In the genomic region with DNA sequence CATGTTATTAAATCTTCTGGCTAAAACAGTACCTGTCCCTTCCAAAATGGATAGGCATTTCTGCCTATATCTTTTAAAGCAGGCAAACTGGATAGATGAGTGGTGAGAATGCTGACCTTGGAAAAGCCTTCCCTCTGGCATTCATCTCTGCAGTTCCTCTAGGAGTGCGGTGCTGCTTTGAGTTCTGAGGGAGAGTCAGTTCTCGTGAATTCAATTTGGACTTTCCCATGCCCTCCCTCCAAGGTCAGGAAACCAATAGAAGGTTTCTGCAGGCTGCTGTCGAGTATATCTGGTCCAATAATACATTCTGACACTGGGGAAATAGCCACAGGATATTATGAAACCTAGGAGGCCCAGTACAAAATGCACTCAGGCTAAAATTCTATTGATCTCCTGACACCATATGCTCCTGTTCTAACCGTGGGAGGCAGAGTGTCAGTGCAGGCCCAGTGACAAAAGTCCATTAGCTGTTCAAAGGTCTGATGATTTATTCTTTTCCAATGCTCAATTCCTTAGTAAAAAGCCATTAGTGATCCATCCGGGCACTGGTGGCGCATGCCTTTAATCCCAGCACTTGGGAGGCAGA, we compare ENCODE assay signal across 28 mouse cellular contexts. TPM values are rescaled to one million over a fixed set of nuclear protein-coding genes. Genes with fewer than 3 reads are reported as not detected.
DNase-seq lines count a peak whose midpoint lies in the region; ATAC-seq and TF ChIP-seq lines count a peak whose summit lies in the region.
"Had no signal": no experiment of that assay in that cellular context is flagged by ENCODE, and none has a peak within 500 bp of the region (broad histone marks: within the 10 kb centered on the region; RNA-seq: fewer than 3 reads in every experiment).

No protein-coding gene starts in this region.

- intact Hi-C loops in heart, adult 2 months (cut with DNase I): no loop called here

- no peak for TF ChIP-seq EP300 in heart, adult 2 months (IDR thresholded peaks at IDR 0.05; ENCODE audit: insufficient read depth, low read depth, low read length)

- no peak for TF ChIP-seq CTCF in heart, adult 2 months (IDR thresholded peaks at IDR 0.05)

- TF ChIP-seq POLR2A in heart, adult 2 months (IDR thresholded peaks at IDR 0.05; ENCODE audit: insufficient read depth, low read depth, low read length): no peak

- H3K4me2 ChIP-seq in liver, embryonic 16.5 days (ENCODE audit: low read depth, low read length): no peak overlapping the region
- H3K4me2 ChIP-seq in liver, embryonic 12.5 days: no peak overlapping the region
- H3K4me2 ChIP-seq: embryonic facial prominence, embryonic 13.5 days; forebrain, embryonic 13.5 days; heart, embryonic 13.5 days; hindbrain, embryonic 12.5 days; hindbrain, embryonic 15.5 days had no signal

- peak; percentile 65; the same call in 1 of the 2 replicates for ATAC-seq in liver, embryonic 16.5 days (ENCODE audit: low read depth)
- no peak for ATAC-seq in liver, embryonic 12.5 days
- ATAC-seq: forebrain, embryonic 13.5 days; forebrain, embryonic 16.5 days; intestine, postnatal 0 days; Patski had no signal

- no peak overlapping the region for H3K9ac ChIP-seq in heart, adult 2 months (ENCODE audit: low read depth, low read length)
- no peak overlapping the region for H3K9ac ChIP-seq in liver, embryonic 16.5 days (ENCODE audit: low read depth, low read length)
- H3K9ac ChIP-seq in liver, embryonic 12.5 days: no peak overlapping the region
- H3K9ac ChIP-seq: embryonic facial prominence, embryonic 13.5 days; forebrain, embryonic 13.5 days; heart, embryonic 13.5 days; hindbrain, embryonic 12.5 days; hindbrain, embryonic 15.5 days had no signal

- peak; percentile 19 for DNase-seq in adrenal gland, adult 8-10 months
- DNase-seq in adrenal gland, postnatal 4 days (ENCODE audit: low spot score in 2 of 2): no peak
- DNase-seq in heart, adult 2 months: no peak
- no peak for DNase-seq in heart, embryonic 10.5 days (ENCODE audit: low spot score)
- DNase-seq in adipocyte (ENCODE audit: low spot score): peak; percentile 12
- DNase-seq in spleen, postnatal 14 days (ENCODE audit: low spot score in 2 of 2): no peak
- DNase-seq: B cell, adult 2 months; cerebellum, adult 11 months; cerebellum, adult 2 months; cerebellum, adult 9-11 months; cerebellum, postnatal 25 days; gastrocnemius, postnatal 10 days; gastrocnemius, postnatal 36 days had no signal

- 57% methylated on average over 6 of the region's 6 CpGs for WGBS in heart, adult 2 months
- WGBS in heart, embryonic 10.5 days: 72% methylated on average over 6 of the region's 6 CpGs
- WGBS in liver, embryonic 16.5 days (ENCODE audit: insufficient replicate concordance): 50% methylated on average over 6 of the region's 6 CpGs
- WGBS in liver, embryonic 12.5 days (ENCODE audit: insufficient replicate concordance): 64% methylated on average over 6 of the region's 6 CpGs

- peak overlapping the region; percentile 62 for H3K27ac ChIP-seq in heart, adult 2 months
- H3K27ac ChIP-seq in heart, embryonic 10.5 days: no peak overlapping the region
- H3K27ac ChIP-seq in liver, embryonic 16.5 days (ENCODE audit: low read length): no peak overlapping the region
- H3K27ac ChIP-seq in liver, embryonic 12.5 days: no peak overlapping the region
- H3K27ac ChIP-seq: embryonic facial prominence, embryonic 10.5 days; embryonic facial prominence, embryonic 13.5 days; forebrain, embryonic 10.5 days; forebrain, embryonic 13.5 days; heart, embryonic 13.5 days; hindbrain, embryonic 12.5 days; hindbrain, embryonic 15.5 days had no signal

- H3K27me3 ChIP-seq in heart, adult 2 months (ENCODE audit: control insufficient read depth, insufficient read depth, low read length): no peaks in the 10 kb centered on the region
- H3K27me3 ChIP-seq in heart, embryonic 10.5 days (ENCODE audit: insufficient read depth, poor library complexity, severe bottlenecking): no peaks in the 10 kb centered on the region
- no peaks in the 10 kb centered on the region for H3K27me3 ChIP-seq in liver, embryonic 16.5 days (ENCODE audit: control insufficient read depth, insufficient read depth, low read depth, low read length)
- H3K27me3 ChIP-seq in liver, embryonic 12.5 days (replicated peaks): no peaks in the 10 kb centered on the region
- H3K27me3 ChIP-seq: embryonic facial prominence, embryonic 13.5 days; forebrain, embryonic 13.5 days; hindbrain, embryonic 12.5 days; hindbrain, embryonic 15.5 days; Patski had no signal

- no peaks in the 10 kb centered on the region for H3K79me2 ChIP-seq in heart, adult 2 months (replicated peaks; ENCODE audit: control insufficient read depth, insufficient read depth, low read length)

- no peaks in the 10 kb centered on the region; the same call in 1 of the 2 replicates for H3K4me1 ChIP-seq in heart, adult 2 months (ENCODE audit: control insufficient read depth, insufficient read depth, low read length)
- H3K4me1 ChIP-seq in heart, embryonic 10.5 days: no peaks in the 10 kb centered on the region
- H3K4me1 ChIP-seq in liver, embryonic 16.5 days (ENCODE audit: control insufficient read depth, low read depth, low read length): no peaks in the 10 kb centered on the region
- no peaks in the 10 kb centered on the region for H3K4me1 ChIP-seq in liver, embryonic 12.5 days
- H3K4me1 ChIP-seq: embryonic facial prominence, embryonic 10.5 days; embryonic facial prominence, embryonic 13.5 days; forebrain, embryonic 10.5 days; forebrain, embryonic 13.5 days; heart, embryonic 13.5 days; hindbrain, embryonic 12.5 days; hindbrain, embryonic 15.5 days had no signal

- no peaks in the 10 kb centered on the region for H3K9me3 ChIP-seq in heart, embryonic 10.5 days
- no peaks in the 10 kb centered on the region for H3K9me3 ChIP-seq in liver, embryonic 16.5 days (replicated peaks; ENCODE audit: control insufficient read depth, low read length)
- no peaks in the 10 kb centered on the region for H3K9me3 ChIP-seq in liver, embryonic 12.5 days (replicated peaks)
- H3K9me3 ChIP-seq: embryonic facial prominence, embryonic 10.5 days; embryonic facial prominence, embryonic 13.5 days; forebrain, embryonic 10.5 days; forebrain, embryonic 13.5 days; G1E; hindbrain, embryonic 12.5 days; hindbrain, embryonic 15.5 days had no signal

- H3K4me3 ChIP-seq in heart, adult 2 months: no peak overlapping the region
- H3K4me3 ChIP-seq in heart, embryonic 10.5 days: no peak overlapping the region
- no peak overlapping the region for H3K4me3 ChIP-seq in liver, embryonic 16.5 days (ENCODE audit: low read depth, low read length)
- H3K4me3 ChIP-seq in liver, embryonic 12.5 days: no peak overlapping the region
- H3K4me3 ChIP-seq: embryonic facial prominence, embryonic 10.5 days; embryonic facial prominence, embryonic 13.5 days; erythroblast, embryonic 14.5 days; forebrain, embryonic 10.5 days; forebrain, embryonic 13.5 days; heart, embryonic 13.5 days; hindbrain, embryonic 12.5 days; hindbrain, embryonic 15.5 days had no signal

- no peaks in the 10 kb centered on the region for H3K36me3 ChIP-seq in heart, adult 2 months (ENCODE audit: control insufficient read depth, insufficient read depth, low read length)
- H3K36me3 ChIP-seq in heart, embryonic 10.5 days: no peaks in the 10 kb centered on the region
- H3K36me3 ChIP-seq in liver, embryonic 16.5 days (ENCODE audit: control insufficient read depth, insufficient read depth): no peaks in the 10 kb centered on the region
- no peaks in the 10 kb centered on the region for H3K36me3 ChIP-seq in liver, embryonic 12.5 days
- H3K36me3 ChIP-seq: embryonic facial prominence, embryonic 10.5 days; embryonic facial prominence, embryonic 13.5 days; forebrain, embryonic 10.5 days; G1E; heart, embryonic 13.5 days; hindbrain, embryonic 12.5 days; hindbrain, embryonic 15.5 days had no signal

RNA-seq across cellular contexts. Expression of a gene that starts 10.3 kb away (rescaled TPM):
- 10 to 100 TPM; 37.0 to 43.3 (median 40.7) TPM for total RNA-seq in adrenal gland, adult 8-10 months (2022)
- 10 to 100 TPM; 44.5 to 47.2 TPM for total RNA-seq in adrenal gland, postnatal 4 days (2021)
- total RNA-seq in heart, adult 2 months (2021): 10 to 100 TPM; 37.7 to 42.4 TPM
- polyA plus RNA-seq in heart, adult 2 months (2012; rRNA removed): 24.0 and 34.8 TPM in 2 replicates
- polyA plus RNA-seq in heart, embryonic 10.5 days (2016; fragmentation: Nextera tagmentation; extraction: Ambion mirVana): 51.0 and 53.4 TPM in 2 replicates
- 21.1 and 21.8 TPM in 2 replicates for polyA plus RNA-seq in liver, embryonic 16.5 days (2015; fragmentation: Nextera tagmentation; extraction: Ambion mirVana)
- polyA plus RNA-seq in liver, embryonic 12.5 days (2016; fragmentation: Nextera tagmentation; extraction: Ambion mirVana): 33.3 and 33.4 TPM in 2 replicates

RNA-seq across cellular contexts. Expression of a gene that starts 28.1 kb away (rescaled TPM):
- 10 to 100 TPM in 3 of 4 experiments, 1 to 10 TPM in 1; 10.0 to 22.1 (median 17.4) TPM for total RNA-seq in adrenal gland, adult 8-10 months (2022)
- 10 to 100 TPM in 1 of 2 experiments, 1 to 10 TPM in 1; 9.6 to 11.8 TPM for total RNA-seq in adrenal gland, postnatal 4 days (2021)
- 10 to 100 TPM; 77.9 to 81.0 TPM for total RNA-seq in heart, adult 2 months (2021)
- 55.4 and 91.2 TPM in 2 replicates for polyA plus RNA-seq in heart, adult 2 months (2012; rRNA removed)
- 3.5 and 4.6 TPM in 2 replicates for polyA plus RNA-seq in heart, embryonic 10.5 days (2016; fragmentation: Nextera tagmentation; extraction: Ambion mirVana)
- polyA plus RNA-seq in liver, embryonic 16.5 days (2015; fragmentation: Nextera tagmentation; extraction: Ambion mirVana): 2.6 and 2.7 TPM in 2 replicates
- 0.92 and 1.1 TPM in 2 replicates for polyA plus RNA-seq in liver, embryonic 12.5 days (2016; fragmentation: Nextera tagmentation; extraction: Ambion mirVana)
- total RNA-seq: granulocyte monocyte progenitor cell, adult 5-6 weeks had no signal
- polyA plus RNA-seq: erythroblast, embryonic 14.5 days; G1E had no signal

Comparison
In these comparisons a context has a peak if more than half of its experiments do, and no peak if none do; other contexts are left out.
1. DNase-seq: peak in adrenal gland, adult 8-10 months (single experiment) and adipocyte (single experiment); none in adrenal gland, postnatal 4 days (0 of 2), heart, adult 2 months (0 of 2), heart, embryonic 10.5 days (single experiment) and spleen, postnatal 14 days (0 of 2).
2. RNA of a gene that starts 28.1 kb away (polyA plus RNA-seq): 55.4 to 91.2 TPM in heart, adult 2 months; 3.5 to 4.6 TPM in heart, embryonic 10.5 days, 2.6 to 2.7 TPM in liver, embryonic 16.5 days and 0.92 to 1.1 TPM in liver, embryonic 12.5 days; every median in the first group is over 10 times any median in the second.